Mouse (Mus musculus) ES-Bruce4 (cell line): ENCODE results near the gene Taar2. TPM values are rescaled to one million over a fixed set of nuclear protein-coding genes. Genes with fewer than 3 reads are reported as not detected.

Source experiments
- H3K27ac ChIP-seq: 2 replicates; pipeline ENCODE4 v1.5.1; 2012; ENCODE audit warnings: low read length, inconsistent platforms; ENCODE audit not compliant: insufficient read depth
- H3K27me3 ChIP-seq: 2 replicates; pipeline ENCODE4 v1.6.1; 2012; ENCODE audit warnings: mild to moderate bottlenecking, low read length, inconsistent platforms; ENCODE audit not compliant: control insufficient read depth, poor library complexity, insufficient read depth, severe bottlenecking
- H3K36me3 ChIP-seq: 2 replicates; pipeline ENCODE4 v1.6.1; 2012; ENCODE audit warnings: inconsistent platforms, mild to moderate bottlenecking, low read length, moderate library complexity; ENCODE audit not compliant: control insufficient read depth, poor library complexity, insufficient read depth, severe bottlenecking
- H3K4me1 ChIP-seq: one replicate; pipeline ENCODE4 v1.8.1; 2011; ENCODE audit warnings: low read length; ENCODE audit not compliant: control insufficient read depth, insufficient read depth
- H3K4me3 ChIP-seq: 2 replicates; pipeline ENCODE4 v1.5.1; 2011; ENCODE audit warnings: low read depth, mild to moderate bottlenecking, low read length
- H3K9ac ChIP-seq: 2 replicates; pipeline ENCODE4 v1.6.1; 2012; ENCODE audit warnings: low read depth, mild to moderate bottlenecking, inconsistent platforms; ENCODE audit not compliant: poor library complexity, severe bottlenecking
- H3K9me3 ChIP-seq: replicated peaks from 2 replicates; pipeline ENCODE4 v1.6.1; 2012; ENCODE audit warnings: mild to moderate bottlenecking, low read length, inconsistent platforms; ENCODE audit not compliant: control insufficient read depth, poor library complexity, insufficient read depth, severe bottlenecking
- CTCF ChIP-seq: IDR thresholded peaks from one replicate; pipeline ENCODE4 v1.8.1; 2011; ENCODE audit warnings: low read depth, low read length
- EP300 ChIP-seq: IDR thresholded peaks from 2 replicates; pipeline ENCODE4 v1.6.1; 2011; ENCODE audit warnings: low read depth, low read length; ENCODE audit not compliant: insufficient read depth
- POLR2A ChIP-seq: IDR thresholded peaks from one replicate; pipeline ENCODE4 v1.8.1; 2011; ENCODE audit warnings: low read length; ENCODE audit not compliant: insufficient read depth
- polyA plus RNA-seq: library from polyadenylated mRNA; stranded (reverse); fragments of >200 nt; gene quantifications from 2 replicates; pipeline ENCODE4 v1.2.4, GENCODE M21; 2011; ENCODE audit warnings: low read depth; ENCODE audit not compliant: missing spikeins, insufficient read depth, insufficient read length

Gene Taar2
- polyA plus RNA-seq: not detected in 2 replicates

DNA sequence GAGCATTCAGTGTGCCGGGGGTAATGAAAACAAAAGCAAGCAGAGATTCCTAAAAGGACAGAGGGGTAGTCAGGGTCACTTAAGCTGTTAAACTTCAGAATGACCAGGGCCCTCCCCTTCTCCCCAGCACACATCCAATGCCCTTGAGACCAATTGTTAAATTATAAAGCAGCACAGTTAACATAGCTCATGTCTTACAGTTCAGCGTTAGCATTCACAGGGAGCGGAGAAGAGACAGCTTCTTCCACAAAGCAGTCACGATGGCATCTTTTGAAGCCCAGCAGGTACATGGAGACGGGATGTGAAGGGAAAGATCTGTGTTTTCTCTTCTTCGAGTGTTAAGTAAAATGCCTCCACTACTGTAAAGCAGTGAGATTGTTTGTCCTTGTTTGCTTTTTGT is at the start of gene Taar2:
TSS of gene Taar2 (plus strand) at position 261 of the 400 bp plus-strand sequence.
- no peak for TF ChIP-seq CTCF
- no peak for TF ChIP-seq POLR2A
- no peak for TF ChIP-seq EP300
- H3K9ac ChIP-seq: no peak within 1 kb of the TSS
- no peak within 1 kb of the TSS for H3K27ac ChIP-seq
- no peaks in the 10 kb centered on the region for H3K36me3 ChIP-seq
- no peak within 1 kb of the TSS for H3K4me3 ChIP-seq
- no peaks in the 10 kb centered on the region for H3K4me1 ChIP-seq
- no peaks in the 10 kb centered on the region for H3K27me3 ChIP-seq
- H3K9me3 ChIP-seq: no peaks in the 10 kb centered on the region

GRCm38 (mm10) chr10:23892987-23893386 is 45.4 kb upstream of the Taar2 start:
- Histone ChIP-seq H3K27ac (no peak overlapping the region), H3K4me1 (no peaks in the 10 kb centered on the region), H3K36me3 (no peaks in the 10 kb centered on the region), H3K9me3 (no peaks in the 10 kb centered on the region), H3K4me3 (no peak overlapping the region), H3K27me3 (no peaks in the 10 kb centered on the region), H3K9ac (no peak overlapping the region)
- TF ChIP-seq CTCF: no peak
- TF ChIP-seq EP300: no peak
- TF ChIP-seq POLR2A: no peak

DNA sequence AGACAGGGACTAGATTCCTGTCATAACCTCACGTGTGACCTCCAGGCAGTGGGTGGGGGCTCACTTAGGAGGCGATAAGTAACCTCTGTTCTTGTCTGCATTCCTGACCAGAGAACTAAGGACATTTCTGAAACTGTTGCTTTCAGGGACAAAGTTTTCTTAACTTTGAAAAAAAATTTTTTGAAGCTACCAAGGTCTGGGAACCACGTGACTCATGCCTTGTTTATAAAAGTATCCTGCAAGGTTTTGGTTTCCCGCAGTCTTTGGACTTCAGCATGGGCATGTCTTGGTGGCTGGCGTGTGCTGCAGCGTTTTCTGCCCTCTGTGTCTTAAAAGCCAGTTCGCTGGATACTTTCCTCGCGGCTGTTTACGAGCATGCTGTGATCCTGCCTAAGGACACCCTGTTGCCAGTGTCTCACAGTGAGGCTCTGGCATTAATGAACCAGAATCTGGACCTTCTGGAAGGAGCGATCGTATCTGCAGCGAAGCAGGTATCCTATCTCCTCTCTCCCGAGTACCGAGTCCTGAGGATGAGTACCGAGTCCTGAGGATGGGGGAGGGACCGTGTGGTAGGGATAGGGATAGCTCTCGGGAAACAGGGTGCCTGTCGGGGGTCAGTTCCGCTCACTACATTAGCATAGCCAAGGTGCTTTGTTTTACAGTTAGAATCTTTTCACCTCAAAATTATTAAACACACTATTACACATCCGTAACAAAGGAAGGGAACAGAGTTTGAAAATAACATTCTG is 43.6 kb upstream of the Taar2 start, which contains the start of gene Vnn1:
TSS of gene Vnn1 (plus strand) at position 88 of the 749 bp plus-strand sequence.
- TF ChIP-seq EP300 (no peak), CTCF (no peak), POLR2A (no peak)
- H3K27ac ChIP-seq: no peak within 1 kb of the TSS
- no peaks in the 10 kb centered on the region for H3K4me1 ChIP-seq
- H3K9me3 ChIP-seq: no peaks in the 10 kb centered on the region
- H3K4me3 ChIP-seq: no peak within 1 kb of the TSS
- H3K36me3 ChIP-seq: no peaks in the 10 kb centered on the region
- no peak within 1 kb of the TSS for H3K9ac ChIP-seq
- no peaks in the 10 kb centered on the region for H3K27me3 ChIP-seq

GRCm38 (mm10) chr10:23895376-23895775 is 43.0 kb upstream of the Taar2 start:
- TF ChIP-seq CTCF (no peak), EP300 (no peak), POLR2A (no peak)
- no peak overlapping the region for H3K4me3 ChIP-seq
- H3K4me1 ChIP-seq: no peaks in the 10 kb centered on the region
- H3K9ac ChIP-seq: no peak overlapping the region
- no peaks in the 10 kb centered on the region for H3K36me3 ChIP-seq
- H3K27ac ChIP-seq: no peak overlapping the region
- no peaks in the 10 kb centered on the region for H3K9me3 ChIP-seq
- H3K27me3 ChIP-seq: no peaks in the 10 kb centered on the region

DNA sequence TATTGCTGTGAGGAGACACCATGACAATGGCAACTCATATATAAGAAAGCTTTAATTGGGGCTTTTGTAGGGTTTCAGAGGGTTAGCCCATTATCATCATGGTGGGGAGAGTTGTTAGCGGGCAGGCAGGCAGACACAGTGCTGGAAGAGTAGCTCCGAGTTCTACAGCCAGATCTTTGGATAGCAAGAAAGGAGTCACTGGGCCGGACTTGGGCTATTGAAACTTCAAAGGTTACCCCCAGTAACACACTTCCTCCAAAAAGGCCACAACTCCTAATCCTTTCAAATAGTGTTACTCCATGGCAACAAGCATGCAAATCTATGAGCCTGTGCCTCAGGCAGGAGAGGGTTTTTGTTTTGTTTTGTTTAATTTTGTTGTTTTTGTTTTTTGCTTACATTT is 37.3 kb upstream of the Taar2 start:
- no peak overlapping the region for H3K4me3 ChIP-seq
- H3K27ac ChIP-seq: no peak overlapping the region
- H3K27me3 ChIP-seq: no peaks in the 10 kb centered on the region
- H3K9me3 ChIP-seq: no peaks in the 10 kb centered on the region
- H3K9ac ChIP-seq: no peak overlapping the region
- TF ChIP-seq POLR2A (no peak), EP300 (no peak), CTCF (no peak)
- H3K4me1 ChIP-seq: no peaks in the 10 kb centered on the region
- no peaks in the 10 kb centered on the region for H3K36me3 ChIP-seq

DNA sequence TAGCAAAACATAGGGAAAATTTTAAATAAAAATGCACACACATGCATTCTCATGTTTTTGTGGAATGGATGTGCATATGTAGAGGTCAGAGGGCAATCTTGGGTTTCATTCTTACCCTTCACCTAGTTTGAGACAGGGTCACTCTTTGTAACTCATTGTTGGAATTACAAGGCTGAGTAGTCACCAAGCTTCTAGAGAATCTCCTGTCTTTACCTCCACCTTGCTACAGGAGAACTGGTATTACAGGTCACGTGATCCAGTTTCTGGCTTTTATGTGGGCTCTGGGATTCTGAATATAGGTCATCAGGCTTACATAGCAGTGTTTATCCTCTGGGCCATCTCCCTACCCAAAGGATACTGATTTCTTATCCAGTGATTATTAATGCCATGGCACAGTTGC is 32.7 kb upstream of the Taar2 start:
- no peak overlapping the region for H3K9ac ChIP-seq
- H3K27me3 ChIP-seq: no peaks in the 10 kb centered on the region
- no peak overlapping the region for H3K4me3 ChIP-seq
- TF ChIP-seq POLR2A: no peak
- no peak for TF ChIP-seq CTCF
- TF ChIP-seq EP300: no peak
- no peak overlapping the region for H3K27ac ChIP-seq
- H3K36me3 ChIP-seq: no peaks in the 10 kb centered on the region
- no peaks in the 10 kb centered on the region for H3K4me1 ChIP-seq
- H3K9me3 ChIP-seq: no peaks in the 10 kb centered on the region
